Mouse (Mus musculus): Measurements from ENCODE around the gene Gpc5. TPM values are rescaled to one million over a fixed set of nuclear protein-coding genes. Genes with fewer than 3 reads are reported as not detected.

Gpc5 gene
- polyA plus RNA-seq, 1 experiment from 2014 or later = 0.20 TPM

GRCm38 (mm10) chr14:115450938-115451337 is 358.9 kb downstream of the Gpc5 start:
- no peaks in the 10 kb centered on the region for H3K27me3 ChIP-seq (ENCODE audit: control insufficient read depth, insufficient read depth, low read length)
- H3K4me3 ChIP-seq (ENCODE audit: low read depth, low read length) = no peak overlapping the region
- H3K9me3 ChIP-seq (ENCODE audit: control insufficient read depth, low read length) = no peaks in the 10 kb centered on the region
- DNase-seq (ENCODE audit: low spot score) = no peak
- H3K4me2 ChIP-seq (ENCODE audit: low read depth) = no peak overlapping the region
- H3K36me3 ChIP-seq (ENCODE audit: control insufficient read depth, insufficient read depth, low read length) = no peaks in the 10 kb centered on the region
- WGBS = 62% methylated on average over 2 of the region's 2 CpGs
- H3K4me1 ChIP-seq (ENCODE audit: control insufficient read depth, insufficient read depth, low read length) = no peaks in the 10 kb centered on the region
- ATAC-seq (ENCODE audit: insufficient read depth, low FRiP score, low TSS enrichment) = no peak
- H3K9ac ChIP-seq (ENCODE audit: low read length) = no peak overlapping the region
- no peak overlapping the region for H3K27ac ChIP-seq (ENCODE audit: low read depth, low read length)

GRCm38 (mm10) chr14:115467960-115468359 is 375.9 kb downstream of the Gpc5 start:
- H3K27ac ChIP-seq (ENCODE audit: low read depth, low read length) = no peak overlapping the region
- DNase-seq (ENCODE audit: low spot score) (peak; percentile 23), ATAC-seq (ENCODE audit: insufficient read depth, low FRiP score, low TSS enrichment) (no peak)
- no peak overlapping the region for H3K9ac ChIP-seq (ENCODE audit: low read length)
- no peak overlapping the region for H3K4me3 ChIP-seq (ENCODE audit: low read depth, low read length)
- no peaks in the 10 kb centered on the region for H3K9me3 ChIP-seq (ENCODE audit: control insufficient read depth, low read length)
- H3K4me1 ChIP-seq (ENCODE audit: control insufficient read depth, insufficient read depth, low read length) = no peaks in the 10 kb centered on the region
- 67% methylated on average over 5 of the region's 5 CpGs for WGBS
- no peaks in the 10 kb centered on the region for H3K27me3 ChIP-seq (ENCODE audit: control insufficient read depth, insufficient read depth, low read length)
- H3K4me2 ChIP-seq (ENCODE audit: low read depth) = no peak overlapping the region
- H3K36me3 ChIP-seq (ENCODE audit: control insufficient read depth, insufficient read depth, low read length) = no peaks in the 10 kb centered on the region

GRCm38 (mm10) chr14:115475234-115475633 is 383.2 kb downstream of the Gpc5 start:
- H3K9ac ChIP-seq (ENCODE audit: low read length) = no peak overlapping the region
- WGBS = 50% methylated on average over 4 of the region's 4 CpGs
- no peaks in the 10 kb centered on the region for H3K27me3 ChIP-seq (ENCODE audit: control insufficient read depth, insufficient read depth, low read length)
- no peak overlapping the region for H3K27ac ChIP-seq (ENCODE audit: low read depth, low read length)
- ATAC-seq (ENCODE audit: insufficient read depth, low FRiP score, low TSS enrichment) (peak; percentile 69), DNase-seq (ENCODE audit: low spot score) (peak; percentile 83)
- no peak overlapping the region for H3K4me3 ChIP-seq (ENCODE audit: low read depth, low read length)
- H3K9me3 ChIP-seq (ENCODE audit: control insufficient read depth, low read length) = no peaks in the 10 kb centered on the region
- H3K4me1 ChIP-seq (ENCODE audit: control insufficient read depth, insufficient read depth, low read length) = no peaks in the 10 kb centered on the region
- H3K36me3 ChIP-seq (ENCODE audit: control insufficient read depth, insufficient read depth, low read length) = no peaks in the 10 kb centered on the region
- H3K4me2 ChIP-seq (ENCODE audit: low read depth) = no peak overlapping the region

GRCm38 (mm10) chr14:115477360-115477759 is 385.3 kb downstream of the Gpc5 start:
- Histone ChIP-seq H3K4me3 (ENCODE audit: low read depth, low read length) (no peak overlapping the region), H3K27me3 (ENCODE audit: control insufficient read depth, insufficient read depth, low read length) (no peaks in the 10 kb centered on the region), H3K4me2 (ENCODE audit: low read depth) (no peak overlapping the region), H3K36me3 (ENCODE audit: control insufficient read depth, insufficient read depth, low read length) (no peaks in the 10 kb centered on the region), H3K27ac (ENCODE audit: low read depth, low read length) (no peak overlapping the region), H3K9ac (ENCODE audit: low read length) (no peak overlapping the region), H3K9me3 (ENCODE audit: control insufficient read depth, low read length) (no peaks in the 10 kb centered on the region), H3K4me1 (ENCODE audit: control insufficient read depth, insufficient read depth, low read length) (no peaks in the 10 kb centered on the region)
- ATAC-seq (ENCODE audit: insufficient read depth, low FRiP score, low TSS enrichment) = no peak
- peak; percentile 19 for DNase-seq (ENCODE audit: low spot score)
- WGBS = 69% methylated on average over 14 of the region's 14 CpGs

GRCm38 (mm10) chr14:115485090-115485489 is 393.1 kb downstream of the Gpc5 start:
- ATAC-seq (ENCODE audit: insufficient read depth, low FRiP score, low TSS enrichment) (no peak), DNase-seq (ENCODE audit: low spot score) (peak; percentile 35)
- Histone ChIP-seq H3K36me3 (ENCODE audit: control insufficient read depth, insufficient read depth, low read length) (no peaks in the 10 kb centered on the region), H3K4me1 (ENCODE audit: control insufficient read depth, insufficient read depth, low read length) (no peaks in the 10 kb centered on the region), H3K27me3 (ENCODE audit: control insufficient read depth, insufficient read depth, low read length) (no peaks in the 10 kb centered on the region), H3K27ac (ENCODE audit: low read depth, low read length) (no peak overlapping the region), H3K9me3 (ENCODE audit: control insufficient read depth, low read length) (no peaks in the 10 kb centered on the region), H3K4me2 (ENCODE audit: low read depth) (no peak overlapping the region), H3K4me3 (ENCODE audit: low read depth, low read length) (no peak overlapping the region), H3K9ac (ENCODE audit: low read length) (no peak overlapping the region)

GRCm38 (mm10) chr14:115500794-115501193 is 408.8 kb downstream of the Gpc5 start:
- H3K27ac ChIP-seq (ENCODE audit: low read depth, low read length) = no peak overlapping the region
- no peaks in the 10 kb centered on the region for H3K9me3 ChIP-seq (ENCODE audit: control insufficient read depth, low read length)
- DNase-seq (ENCODE audit: low spot score) (no peak), ATAC-seq (ENCODE audit: insufficient read depth, low FRiP score, low TSS enrichment) (peak; percentile 50; the same call in 1 of the 2 replicates)
- H3K4me1 ChIP-seq (ENCODE audit: control insufficient read depth, insufficient read depth, low read length) = no peaks in the 10 kb centered on the region
- H3K36me3 ChIP-seq (ENCODE audit: control insufficient read depth, insufficient read depth, low read length) = no peaks in the 10 kb centered on the region
- no peak overlapping the region for H3K4me2 ChIP-seq (ENCODE audit: low read depth)
- H3K9ac ChIP-seq (ENCODE audit: low read length) = no peak overlapping the region
- H3K4me3 ChIP-seq (ENCODE audit: low read depth, low read length) = no peak overlapping the region
- no peaks in the 10 kb centered on the region for H3K27me3 ChIP-seq (ENCODE audit: control insufficient read depth, insufficient read depth, low read length)
- 37% methylated on average over 6 of the region's 6 CpGs for WGBS

GRCm38 (mm10) chr14:115546516-115547282 is 454.7 kb downstream of the Gpc5 start:
- 84% methylated on average over 4 of the region's 4 CpGs for WGBS

GRCm38 (mm10) chr14:115551996-115552395 is 460.0 kb downstream of the Gpc5 start:
- WGBS = 58% methylated on average over 4 of the region's 4 CpGs
- ATAC-seq (ENCODE audit: insufficient read depth, low FRiP score, low TSS enrichment) (no peak), DNase-seq (ENCODE audit: low spot score) (no peak)
- Histone ChIP-seq H3K27ac (ENCODE audit: low read depth, low read length) (no peak overlapping the region), H3K4me1 (ENCODE audit: control insufficient read depth, insufficient read depth, low read length) (no peaks in the 10 kb centered on the region), H3K27me3 (ENCODE audit: control insufficient read depth, insufficient read depth, low read length) (no peaks in the 10 kb centered on the region), H3K4me2 (ENCODE audit: low read depth) (no peak overlapping the region), H3K9ac (ENCODE audit: low read length) (no peak overlapping the region), H3K9me3 (ENCODE audit: control insufficient read depth, low read length) (no peaks in the 10 kb centered on the region), H3K4me3 (ENCODE audit: low read depth, low read length) (no peak overlapping the region), H3K36me3 (ENCODE audit: control insufficient read depth, insufficient read depth, low read length) (no peaks in the 10 kb centered on the region)

More at GRCm38 (mm10) chr14:115546516-115547282, 454.7 kb downstream of the Gpc5 start:
- Histone ChIP-seq H3K4me1 (ENCODE audit: control insufficient read depth, insufficient read depth, low read length) (no peaks in the 10 kb centered on the region), H3K4me3 (ENCODE audit: low read depth, low read length) (no peak overlapping the region), H3K27me3 (ENCODE audit: control insufficient read depth, insufficient read depth, low read length) (no peaks in the 10 kb centered on the region), H3K9ac (ENCODE audit: low read length) (no peak overlapping the region), H3K9me3 (ENCODE audit: control insufficient read depth, low read length) (no peaks in the 10 kb centered on the region), H3K36me3 (ENCODE audit: control insufficient read depth, insufficient read depth, low read length) (no peaks in the 10 kb centered on the region), H3K27ac (ENCODE audit: low read depth, low read length) (no peak overlapping the region), H3K4me2 (ENCODE audit: low read depth) (no peak overlapping the region)
- no peak for DNase-seq (ENCODE audit: low spot score)
- 0 out of 2 replicates have a peak, but pooled peaks have one; percentile 25 for ATAC-seq (ENCODE audit: insufficient read depth, low FRiP score, low TSS enrichment)

Data from neural tube, embryonic 11.5 days (tissue).